Mouse (Mus musculus): ENCODE measurements at regions not wholly inside any gene's neighbourhood (a gene's known extent, or its start where the extent isn't known, plus 50 kb on each side); places are given as distances from the start of the nearest gene placed in this dataset.

- no peak for DNase-seq
These were observed 142.1 kb downstream of the Pik3r1 start for GRCm38 (mm10) chr13:101625922-101626321.

- no peak for DNase-seq
These were observed 143.8 kb downstream of the Pik3r1 start for GRCm38 (mm10) chr13:101624179-101624581.

GRCm38 (mm10) chr13:101622649-101623048, 145.4 kb downstream of the Pik3r1 start:
- DNase-seq, result no peak

GRCm38 (mm10) chr13:101620660-101621059, 147.4 kb downstream of the Pik3r1 start:
- no peak for DNase-seq

- DNase-seq, result no peak
These were observed 148.9 kb downstream of the Pik3r1 start for GRCm38 (mm10) chr13:101619154-101619553.

- no peak for DNase-seq
These were observed 155.2 kb downstream of the Pik3r1 start for GRCm38 (mm10) chr13:101612786-101613185.

- DNase-seq, result no peak
These were observed 156.3 kb downstream of the Pik3r1 start for GRCm38 (mm10) chr13:101611725-101612124.

- no peak for DNase-seq
These were observed 161.8 kb downstream of the Pik3r1 start for GRCm38 (mm10) chr13:101606184-101606730.

GRCm38 (mm10) chr13:101605685-101606084, 162.3 kb downstream of the Pik3r1 start:
- no peak for DNase-seq

- no peak for DNase-seq
These were observed 163.0 kb downstream of the Pik3r1 start for GRCm38 (mm10) chr13:101605051-101605450.

GRCm38 (mm10) chr13:101598126-101598485, 169.9 kb downstream of the Pik3r1 start:
- no peak for DNase-seq

- peak; percentile 6 for DNase-seq
These were observed 170.5 kb downstream of the Pik3r1 start for GRCm38 (mm10) chr13:101597243-101598125.

GRCm38 (mm10) chr13:101594511-101595175, 173.4 kb downstream of the Pik3r1 start:
- DNase-seq, result no peak

- no peak for DNase-seq
These were observed 175.7 kb downstream of the Pik3r1 start for GRCm38 (mm10) chr13:101592355-101592754.

- DNase-seq, result no peak
These were observed 179.1 kb downstream of the Pik3r1 start for GRCm38 (mm10) chr13:101588905-101589304.

GRCm38 (mm10) chr13:101586787-101587186, 181.2 kb downstream of the Pik3r1 start:
- no peak for DNase-seq

- no peak for DNase-seq
These were observed 191.5 kb downstream of the Pik3r1 start for GRCm38 (mm10) chr13:101576481-101576880.

- no peak for DNase-seq
These were observed 195.0 kb downstream of the Pik3r1 start for GRCm38 (mm10) chr13:101572809-101573590.

- DNase-seq, result no peak
These were observed 195.8 kb downstream of the Pik3r1 start for GRCm38 (mm10) chr13:101572246-101572645.

GRCm38 (mm10) chr13:101570034-101570433, 198.0 kb downstream of the Pik3r1 start:
- no peak for DNase-seq

- DNase-seq, result no peak
These were observed 198.9 kb downstream of the Pik3r1 start for GRCm38 (mm10) chr13:101568985-101569631.

GRCm38 (mm10) chr13:101565323-101565722, 202.7 kb downstream of the Pik3r1 start:
- DNase-seq, result no peak
